Mouse (Mus musculus): ENCODE data around the gene Mboat2. TPM values are rescaled to one million over a fixed set of nuclear protein-coding genes. Genes with fewer than 3 reads are reported as not detected.

Gene Mboat2
- polyA plus RNA-seq, 1 experiment from 2014 or later: 70.8 TPM

Other genes starting within 250 kb of the Mboat2 start
- 19.1 and 20.1 TPM in 2 replicates for gene Klf11, start 179.6 kb upstream of the Mboat2 start, polyA plus RNA-seq (2015; fragmentation: Nextera tagmentation; extraction: Ambion mirVana)
- gene Cys1, start 149.1 kb upstream of the Mboat2 start, polyA plus RNA-seq (2015; fragmentation: Nextera tagmentation; extraction: Ambion mirVana): 2.1 TPM in 2 replicates
- 138 and 169 TPM in 2 replicates for gene Rrm2, start 122.6 kb upstream of the Mboat2 start, polyA plus RNA-seq (2015; fragmentation: Nextera tagmentation; extraction: Ambion mirVana)
- 172 and 179 TPM in 2 replicates for gene Kidins220, start 144.0 kb downstream of the Mboat2 start, polyA plus RNA-seq (2015; fragmentation: Nextera tagmentation; extraction: Ambion mirVana)